Mouse (Mus musculus): ENCODE results near the gene Rbms1.

Rbms1 gene

DNA sequence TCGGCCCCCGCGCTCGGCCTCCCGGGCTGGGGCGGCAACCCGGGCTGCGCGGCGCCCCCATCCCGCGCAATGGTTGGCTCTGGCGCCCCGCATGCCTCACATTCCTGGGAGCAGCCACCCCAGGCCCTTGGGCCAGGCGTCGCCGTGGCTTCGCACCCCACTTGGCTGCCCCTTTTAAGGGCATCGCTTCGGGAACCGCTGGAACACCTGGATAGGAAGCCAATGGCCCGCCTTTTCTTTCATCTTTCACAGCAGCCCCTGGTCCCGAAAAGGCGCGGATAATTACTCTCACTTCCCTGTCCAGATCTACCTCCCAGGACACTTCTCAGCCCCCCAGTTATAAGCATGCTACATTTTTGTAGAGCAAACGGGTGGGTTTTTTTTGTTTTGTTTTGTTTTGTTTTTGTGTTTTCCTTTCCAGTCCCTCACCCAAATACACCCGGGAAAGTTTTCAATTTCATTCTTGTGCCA lies 81.4 kb downstream of the Rbms1 start:
- in situ Hi-C loops (cut with MboI; ENCODE audit: low pct_unique_long_range_greater_than_20kb in 1 of 2, low sequenced_read_pairs in 2 of 2, unreplicated experiment in 1 of 2), result no loop called here

GRCm38 (mm10) chr2:60880789-60881570 lies 82.0 kb downstream of the Rbms1 start:
- in situ Hi-C loops (cut with MboI; ENCODE audit: low pct_unique_long_range_greater_than_20kb in 1 of 2, low sequenced_read_pairs in 2 of 2, unreplicated experiment in 1 of 2), result no loop called here

DNA sequence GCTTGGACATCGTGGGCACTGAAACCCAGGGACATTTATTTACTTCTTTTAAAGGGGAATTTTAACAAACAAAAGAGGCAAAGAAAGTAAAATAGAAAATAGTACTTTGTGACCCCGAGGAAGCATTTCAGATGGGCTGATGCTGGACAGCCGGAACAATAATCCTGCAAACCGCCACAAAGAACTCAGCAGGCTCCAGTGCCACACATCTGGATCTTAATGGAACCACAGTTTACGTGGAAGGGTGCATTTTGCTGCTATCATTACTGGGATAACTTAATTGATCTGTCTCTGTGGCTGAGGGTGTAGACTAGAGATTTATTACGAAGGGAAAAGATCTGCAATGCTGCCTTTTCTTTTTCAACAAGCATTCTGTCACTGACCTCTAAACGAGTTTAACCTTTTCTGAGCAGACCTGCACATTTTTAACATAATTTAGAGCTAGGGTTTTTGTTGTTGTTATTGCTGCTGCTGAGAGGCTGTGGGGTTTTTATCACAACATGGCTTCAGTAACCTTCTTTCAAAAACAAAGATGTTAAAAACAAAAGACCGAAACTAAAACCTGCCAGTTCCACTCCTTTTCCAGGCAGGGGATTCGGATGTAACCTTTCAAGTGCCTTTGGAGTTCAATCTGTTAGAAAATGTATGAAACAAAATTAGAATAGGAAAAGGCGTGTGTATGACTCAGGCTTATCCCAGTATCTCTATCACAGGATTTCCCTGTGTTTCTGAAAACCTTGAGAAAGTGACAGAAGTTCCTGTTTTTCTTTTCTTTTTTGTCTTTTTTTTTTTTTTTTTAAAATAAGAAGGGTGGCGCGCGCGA lies 82.8 kb downstream of the Rbms1 start:
- in situ Hi-C loops (cut with MboI; ENCODE audit: low pct_unique_long_range_greater_than_20kb in 1 of 2, low sequenced_read_pairs in 2 of 2, unreplicated experiment in 1 of 2), result no loop called here

GRCm38 (mm10) chr2:60879141-60879818 lies 83.7 kb downstream of the Rbms1 start:
- in situ Hi-C loops (cut with MboI; ENCODE audit: low pct_unique_long_range_greater_than_20kb in 1 of 2, low sequenced_read_pairs in 2 of 2, unreplicated experiment in 1 of 2), result no loop called here

DNA sequence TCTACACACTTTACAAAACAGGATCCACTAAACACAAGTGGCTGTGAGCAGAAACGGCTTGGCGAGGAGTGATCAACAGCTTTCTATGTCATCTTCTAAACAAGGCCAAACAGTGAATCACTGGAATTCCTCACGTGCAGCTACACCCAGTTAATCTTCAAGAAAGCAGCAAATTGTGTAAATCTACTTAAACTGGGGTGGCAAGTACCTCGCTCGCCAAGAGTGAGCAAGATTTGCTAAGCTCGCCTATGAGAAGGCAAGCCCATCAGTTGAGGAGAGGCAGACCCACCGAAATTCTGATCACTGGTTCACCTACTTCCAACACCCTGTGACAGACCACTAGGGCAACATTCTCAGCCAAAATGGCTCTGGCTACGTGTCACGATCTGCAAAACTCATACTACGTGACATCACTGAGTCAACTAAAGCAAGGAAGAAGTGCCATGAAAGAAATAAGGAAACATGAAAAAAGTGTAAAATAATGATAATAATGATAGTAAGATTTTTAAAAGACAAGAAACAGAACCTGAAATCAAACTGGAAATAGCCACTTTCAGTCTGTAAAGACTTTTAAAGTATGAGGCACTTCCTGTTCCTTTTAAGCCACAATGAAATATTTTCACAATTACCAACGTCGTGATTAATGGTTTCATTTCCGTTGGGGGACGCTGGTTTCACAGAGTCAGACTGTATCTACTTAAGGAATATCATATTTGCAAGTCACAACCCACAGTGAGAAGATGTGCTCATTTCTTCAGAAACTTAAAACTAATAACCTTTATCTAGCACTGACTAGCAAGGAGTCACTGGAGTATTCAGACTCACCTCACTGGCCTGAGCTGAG lies 85.2 kb downstream of the Rbms1 start:
- in situ Hi-C loops (cut with MboI; ENCODE audit: low pct_unique_long_range_greater_than_20kb in 1 of 2, low sequenced_read_pairs in 2 of 2, unreplicated experiment in 1 of 2), result no loop called here

DNA sequence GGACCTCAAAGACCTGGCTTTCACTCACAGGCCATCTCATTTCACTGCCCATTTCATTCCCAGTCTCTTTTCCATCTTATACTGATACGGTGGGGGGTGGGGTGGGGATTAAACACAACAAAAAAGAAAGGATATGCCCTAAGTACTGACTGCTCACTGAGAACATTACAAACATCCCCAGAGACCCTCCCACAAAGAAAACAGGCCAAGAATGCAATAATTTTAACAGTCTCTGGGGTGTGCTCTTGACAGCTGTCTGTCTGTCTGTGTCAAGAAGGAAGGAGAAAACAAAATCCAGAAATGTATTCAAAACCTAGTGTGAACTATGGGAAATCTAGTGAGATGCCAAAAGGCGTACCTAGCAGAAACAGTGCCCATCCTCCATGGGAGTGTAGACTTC lies 86.1 kb downstream of the Rbms1 start:
- in situ Hi-C loops (cut with MboI; ENCODE audit: low pct_unique_long_range_greater_than_20kb in 1 of 2, low sequenced_read_pairs in 2 of 2, unreplicated experiment in 1 of 2), result no loop called here

- in situ Hi-C loops (cut with MboI; ENCODE audit: low pct_unique_long_range_greater_than_20kb in 1 of 2, low sequenced_read_pairs in 2 of 2, unreplicated experiment in 1 of 2), result no loop called here
Observed at GRCm38 (mm10) chr2:60872095-60872811, 90.7 kb downstream of the Rbms1 start.

DNA sequence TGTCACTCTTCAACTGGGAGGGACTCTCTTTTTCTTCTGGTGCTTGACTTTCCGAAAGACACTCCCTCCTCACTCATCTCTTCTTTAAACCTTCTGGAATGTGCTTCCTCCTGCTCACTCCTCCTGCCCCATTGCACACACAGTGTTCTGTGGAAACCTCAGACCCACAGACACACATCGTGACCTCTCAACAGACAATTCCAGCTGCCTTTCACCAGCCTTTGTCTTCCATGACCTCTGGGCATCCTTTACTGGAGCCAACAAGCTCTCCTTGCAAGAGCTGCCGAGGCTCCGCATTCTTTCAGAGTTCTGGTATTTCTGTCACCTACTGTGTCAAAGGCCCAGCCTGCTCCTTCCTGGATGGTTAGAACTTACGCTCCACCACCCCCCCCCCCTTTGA lies 92.0 kb downstream of the Rbms1 start:
- in situ Hi-C loops (cut with MboI; ENCODE audit: low pct_unique_long_range_greater_than_20kb in 1 of 2, low sequenced_read_pairs in 2 of 2, unreplicated experiment in 1 of 2), result no loop called here

- in situ Hi-C loops (cut with MboI; ENCODE audit: low pct_unique_long_range_greater_than_20kb in 1 of 2, low sequenced_read_pairs in 2 of 2, unreplicated experiment in 1 of 2), result no loop called here
Observed at GRCm38 (mm10) chr2:60870450-60870849, 92.5 kb downstream of the Rbms1 start.

DNA sequence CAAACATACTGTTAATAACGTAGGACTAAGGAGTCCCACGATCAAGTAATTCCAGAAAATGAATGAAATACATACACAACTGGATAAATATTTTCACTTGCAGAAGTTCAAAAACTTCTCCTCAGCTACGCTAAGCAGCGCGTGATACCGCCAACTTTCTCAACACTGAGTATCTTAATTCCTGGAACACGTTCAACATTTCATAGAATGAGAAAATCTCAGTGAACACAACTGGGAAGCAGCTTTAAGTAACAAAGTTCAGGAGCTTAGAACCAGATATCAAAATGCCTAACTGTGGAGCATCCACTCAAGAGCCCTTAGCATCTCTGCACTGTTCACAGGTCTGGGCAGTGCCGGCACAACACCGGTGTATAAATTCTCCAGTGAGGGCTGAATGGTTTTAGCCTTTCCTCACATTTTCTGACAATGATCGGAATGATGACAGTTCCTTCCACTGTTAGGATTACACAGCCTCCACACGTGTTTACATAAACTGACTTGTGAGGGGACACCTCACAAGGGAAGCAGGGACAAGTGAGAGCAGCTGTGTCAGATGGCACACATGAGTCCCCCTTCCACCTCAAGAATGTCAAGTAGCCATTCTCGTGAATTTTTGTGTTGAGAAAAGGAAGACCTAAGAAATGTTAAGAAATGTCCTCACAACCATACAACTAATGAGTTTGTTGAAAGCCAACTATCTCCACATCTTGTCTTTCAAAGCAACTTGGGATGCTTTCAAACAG lies 93.8 kb downstream of the Rbms1 start:
- in situ Hi-C loops (cut with MboI; ENCODE audit: low pct_unique_long_range_greater_than_20kb in 1 of 2, low sequenced_read_pairs in 2 of 2, unreplicated experiment in 1 of 2), result no loop called here

DNA sequence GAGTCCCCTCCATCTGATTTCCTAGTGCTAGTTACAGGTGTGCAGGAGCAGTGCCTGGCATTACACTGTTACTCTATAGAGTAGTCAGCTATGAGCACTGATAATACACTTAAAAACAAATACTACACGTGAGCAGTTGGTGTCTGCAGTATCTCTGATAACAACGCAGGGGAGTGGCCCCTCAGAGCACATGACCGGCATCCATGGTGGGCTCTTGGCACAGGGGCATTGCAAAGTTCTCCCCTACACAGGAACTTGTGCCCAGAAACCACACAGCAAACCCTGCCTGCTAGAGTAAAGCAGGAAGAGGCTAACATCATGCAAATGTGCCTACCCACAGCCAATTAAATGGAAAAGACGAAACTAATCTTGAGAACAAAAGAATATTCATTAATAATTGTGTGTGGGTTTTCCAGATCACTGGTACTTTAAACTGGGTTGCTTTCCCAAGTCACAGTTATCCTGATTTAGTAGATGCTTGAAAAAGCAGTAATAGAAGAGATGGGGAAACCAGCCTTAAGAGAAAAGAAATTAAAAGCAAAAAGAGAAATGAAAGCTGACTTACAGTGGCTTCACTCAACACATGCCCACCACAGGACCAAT lies 94.8 kb downstream of the Rbms1 start:
- in situ Hi-C loops (cut with MboI; ENCODE audit: low pct_unique_long_range_greater_than_20kb in 1 of 2, low sequenced_read_pairs in 2 of 2, unreplicated experiment in 1 of 2), result no loop called here

DNA sequence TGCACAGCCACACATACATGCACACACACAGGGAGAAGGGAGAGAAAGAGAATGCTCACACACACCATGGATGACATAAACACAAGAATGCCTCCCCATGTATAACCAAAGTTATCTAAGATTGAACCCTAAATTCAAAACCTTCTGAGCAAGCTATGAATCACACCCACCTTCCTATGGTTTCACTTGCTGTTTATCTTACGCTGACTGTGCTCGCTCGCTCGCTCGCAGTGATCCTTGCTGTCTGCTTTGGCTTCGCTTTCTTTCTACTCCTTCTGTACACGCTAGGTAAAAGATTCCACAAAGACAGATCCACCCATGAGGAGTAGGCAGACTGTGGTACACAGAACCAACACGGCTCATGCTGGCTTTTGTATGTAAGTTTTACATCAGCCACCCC lies 95.7 kb downstream of the Rbms1 start:
- in situ Hi-C loops (cut with MboI; ENCODE audit: low pct_unique_long_range_greater_than_20kb in 1 of 2, low sequenced_read_pairs in 2 of 2, unreplicated experiment in 1 of 2), result no loop called here

DNA sequence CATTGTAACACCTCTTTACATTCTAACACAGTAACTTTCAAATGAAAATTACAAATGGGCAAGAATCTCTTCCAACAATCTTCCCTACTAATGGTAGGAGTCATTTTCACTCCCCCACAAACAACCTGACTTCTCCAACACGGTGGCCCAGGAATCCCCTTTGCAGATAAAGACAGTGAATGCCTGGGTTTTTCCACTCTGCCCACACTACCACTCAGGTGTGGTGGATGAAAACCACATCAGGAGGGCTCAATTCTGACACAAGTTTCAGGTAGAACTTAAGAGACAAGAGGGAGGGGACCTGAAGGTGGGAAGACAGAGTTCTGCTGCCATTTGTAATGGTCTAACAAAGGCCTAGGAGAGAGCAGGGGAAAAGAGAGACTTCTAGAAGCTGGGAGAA lies 97.1 kb downstream of the Rbms1 start:
- in situ Hi-C loops (cut with MboI; ENCODE audit: low pct_unique_long_range_greater_than_20kb in 1 of 2, low sequenced_read_pairs in 2 of 2, unreplicated experiment in 1 of 2), result no loop called here

DNA sequence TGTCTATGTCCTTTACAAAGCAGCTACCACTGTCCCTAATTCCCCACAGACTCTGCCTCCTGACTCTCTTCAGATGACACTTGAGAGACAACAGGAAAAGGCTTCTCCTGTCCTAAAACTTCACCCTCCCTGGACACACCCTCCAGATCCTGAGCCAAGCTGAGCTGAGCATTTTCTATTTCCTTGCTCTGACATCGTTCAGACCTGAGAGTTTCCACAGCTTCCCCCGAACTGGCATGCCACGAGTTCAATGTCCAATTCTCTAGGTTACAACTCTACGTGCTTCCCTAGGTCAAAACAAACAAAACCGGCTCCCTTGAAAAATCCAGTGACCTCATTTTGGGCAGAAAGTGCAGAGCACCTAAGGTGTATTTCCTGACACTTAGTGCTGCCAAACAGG lies 98.0 kb downstream of the Rbms1 start:
- in situ Hi-C loops (cut with MboI; ENCODE audit: low pct_unique_long_range_greater_than_20kb in 1 of 2, low sequenced_read_pairs in 2 of 2, unreplicated experiment in 1 of 2), result no loop called here

GRCm38 (mm10) chr2:60864256-60864795 lies 98.7 kb downstream of the Rbms1 start:
- in situ Hi-C loops (cut with MboI; ENCODE audit: low pct_unique_long_range_greater_than_20kb in 1 of 2, low sequenced_read_pairs in 2 of 2, unreplicated experiment in 1 of 2), result no loop called here

- in situ Hi-C loops (cut with MboI; ENCODE audit: low pct_unique_long_range_greater_than_20kb in 1 of 2, low sequenced_read_pairs in 2 of 2, unreplicated experiment in 1 of 2), result no loop called here
Observed at GRCm38 (mm10) chr2:60863827-60864226, 99.2 kb downstream of the Rbms1 start.

All from mouse embryonic stem cell (cell line).